Mouse (Mus musculus): ENCODE results near the gene Znhit1. TPM values are rescaled to one million over a fixed set of nuclear protein-coding genes. Genes with fewer than 3 reads are reported as not detected.
"Not testable (repeated sequence)": the region's sequence is repeated elsewhere in the genome, so short reads cannot be mapped to it uniquely, and the experiment has no call there.

The Znhit1 gene
- polyA plus RNA-seq, 1 experiment from 2014 or later, result 94.3 TPM

GRCm38 (mm10) chr5:136949551-136950336, 38.1 kb downstream of the Znhit1 start:
- H3K27ac ChIP-seq; H3K4me1 ChIP-seq; H3K4me2 ChIP-seq; H3K4me3 ChIP-seq (replicated peaks); H3K9me3 ChIP-seq; H3K36me3 ChIP-seq; H3K27me3 ChIP-seq (replicated peaks); ATAC-seq (ENCODE audit: insufficient read depth, low FRiP score, low read depth); H3K9ac ChIP-seq: not testable (repeated sequence)
- WGBS, result 82% methylated on average over 14 of the region's 14 CpGs

- H3K4me2 ChIP-seq, result no peak overlapping the region
- no peaks in the 10 kb centered on the region for H3K9me3 ChIP-seq
- no peaks in the 10 kb centered on the region for H3K27me3 ChIP-seq (replicated peaks)
- H3K36me3 ChIP-seq, result no peaks in the 10 kb centered on the region
- no peak overlapping the region for H3K27ac ChIP-seq
- H3K4me1 ChIP-seq, result no peaks in the 10 kb centered on the region
- H3K4me3 ChIP-seq (replicated peaks), result no peak overlapping the region
- ATAC-seq (ENCODE audit: insufficient read depth, low FRiP score, low read depth), result no peak
- no peak overlapping the region for H3K9ac ChIP-seq
Observed at GRCm38 (mm10) chr5:136947874-136948273, 39.9 kb downstream of the Znhit1 start.

GRCm38 (mm10) chr5:136945084-136945483, 42.7 kb downstream of the Znhit1 start:
- H3K4me3 ChIP-seq (replicated peaks), result no peak overlapping the region
- no peaks in the 10 kb centered on the region for H3K36me3 ChIP-seq
- H3K4me2 ChIP-seq, result no peak overlapping the region
- no peaks in the 10 kb centered on the region for H3K27me3 ChIP-seq (replicated peaks)
- no peak overlapping the region for H3K27ac ChIP-seq
- ATAC-seq (ENCODE audit: insufficient read depth, low FRiP score, low read depth), result no peak
- H3K4me1 ChIP-seq, result no peaks in the 10 kb centered on the region
- no peak overlapping the region for H3K9ac ChIP-seq
- WGBS, result 77% methylated on average over 12 of the region's 12 CpGs
- no peaks in the 10 kb centered on the region for H3K9me3 ChIP-seq

DNA sequence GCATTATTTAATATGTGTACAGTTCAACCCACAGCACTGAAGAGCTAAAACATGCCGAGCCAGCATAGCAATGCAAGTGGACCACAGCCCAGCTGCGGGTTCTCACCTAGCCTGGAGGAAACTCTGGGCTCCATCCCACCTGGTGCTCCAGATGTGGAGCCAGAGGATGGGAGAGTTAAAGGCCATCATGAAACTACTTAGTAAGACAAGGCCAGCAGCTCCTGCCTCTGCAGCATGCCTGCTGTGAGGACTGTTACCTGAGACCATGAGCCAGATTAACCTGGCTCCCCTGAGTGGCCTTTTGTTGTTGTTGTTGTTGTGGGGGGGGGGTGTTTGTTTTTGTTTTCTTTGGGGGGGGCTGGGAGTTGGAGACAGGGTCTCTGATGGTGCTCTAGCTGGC, 44.4 kb downstream of the Znhit1 start:
- Histone ChIP-seq H3K9me3 (no peaks in the 10 kb centered on the region), H3K9ac (no peak overlapping the region), H3K27ac (no peak overlapping the region), H3K36me3 (no peaks in the 10 kb centered on the region), H3K4me3 (replicated peaks) (no peak overlapping the region), H3K27me3 (replicated peaks) (no peaks in the 10 kb centered on the region), H3K4me2 (no peak overlapping the region), H3K4me1 (no peaks in the 10 kb centered on the region)
- ATAC-seq (ENCODE audit: insufficient read depth, low FRiP score, low read depth), result no peak
- WGBS, result 70% methylated on average over 2 of the region's 2 CpGs

- Histone ChIP-seq H3K9me3 (no peaks in the 10 kb centered on the region), H3K4me1 (no peaks in the 10 kb centered on the region), H3K4me3 (replicated peaks) (no peak overlapping the region), H3K27ac (no peak overlapping the region), H3K4me2 (no peak overlapping the region), H3K9ac (no peak overlapping the region), H3K36me3 (no peaks in the 10 kb centered on the region), H3K27me3 (replicated peaks) (no peaks in the 10 kb centered on the region)
- WGBS, result 56% methylated on average over 3 of the region's 3 CpGs
- ATAC-seq (ENCODE audit: insufficient read depth, low FRiP score, low read depth), result no peak
Observed at GRCm38 (mm10) chr5:136942781-136943180, 45.0 kb downstream of the Znhit1 start.

- H3K36me3 ChIP-seq, result no peaks in the 10 kb centered on the region
- H3K27ac ChIP-seq, result no peak overlapping the region
- H3K4me3 ChIP-seq (replicated peaks), result no peak overlapping the region
- no peak overlapping the region for H3K4me2 ChIP-seq
- no peak overlapping the region for H3K9ac ChIP-seq
- 85% methylated on average over 12 of the region's 12 CpGs for WGBS
- H3K4me1 ChIP-seq, result no peaks in the 10 kb centered on the region
- no peaks in the 10 kb centered on the region for H3K9me3 ChIP-seq
- no peaks in the 10 kb centered on the region for H3K27me3 ChIP-seq (replicated peaks)
- ATAC-seq (ENCODE audit: insufficient read depth, low FRiP score, low read depth), result no peak
Observed at GRCm38 (mm10) chr5:136940845-136941560, 46.8 kb downstream of the Znhit1 start.

DNA sequence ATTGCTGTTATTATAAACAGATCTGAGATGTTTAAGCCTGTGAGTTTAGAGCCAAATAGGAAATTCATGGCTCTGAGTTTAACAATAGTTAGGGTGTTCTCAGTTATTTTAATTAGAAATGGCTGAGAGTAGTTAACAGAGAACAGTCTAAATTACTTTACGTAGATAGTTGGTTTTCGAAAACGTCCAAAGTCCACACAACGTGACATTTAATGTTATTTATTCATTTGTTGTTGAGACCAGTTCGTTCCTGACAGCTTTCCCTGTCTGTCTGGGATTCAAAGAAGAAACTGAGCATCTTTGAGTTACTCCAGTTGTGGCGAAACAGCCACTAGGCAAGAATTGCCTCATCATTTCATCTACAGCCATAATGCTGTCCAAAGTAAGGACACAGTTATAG, 47.8 kb downstream of the Znhit1 start:
- 67% methylated on average over 6 of the region's 6 CpGs for WGBS
- not testable (repeated sequence) for H3K27me3 ChIP-seq (replicated peaks); H3K4me3 ChIP-seq (replicated peaks); H3K9me3 ChIP-seq; H3K4me1 ChIP-seq; H3K9ac ChIP-seq; H3K36me3 ChIP-seq; H3K27ac ChIP-seq; H3K4me2 ChIP-seq; ATAC-seq (ENCODE audit: insufficient read depth, low FRiP score, low read depth)

- WGBS, result 62% methylated on average over 7 of the region's 7 CpGs
- Histone ChIP-seq H3K27ac (no peak overlapping the region), H3K27me3 (replicated peaks) (no peaks in the 10 kb centered on the region), H3K4me2 (no peak overlapping the region), H3K4me3 (replicated peaks) (no peak overlapping the region), H3K9me3 (no peaks in the 10 kb centered on the region), H3K9ac (no peak overlapping the region), H3K36me3 (no peaks in the 10 kb centered on the region), H3K4me1 (no peaks in the 10 kb centered on the region)
- ATAC-seq (ENCODE audit: insufficient read depth, low FRiP score, low read depth), result no peak
Observed at GRCm38 (mm10) chr5:136939284-136939683, 48.5 kb downstream of the Znhit1 start.

- no peak for ATAC-seq (ENCODE audit: insufficient read depth, low FRiP score, low read depth)
- 86% methylated on average over 5 of the region's 5 CpGs for WGBS
- no peaks in the 10 kb centered on the region for H3K36me3 ChIP-seq
Observed at GRCm38 (mm10) chr5:136937621-136938020, 50.2 kb downstream of the Znhit1 start.

GRCm38 (mm10) chr5:136936750-136937149, 51.1 kb downstream of the Znhit1 start:
- Histone ChIP-seq H3K9me3 (no peaks in the 10 kb centered on the region), H3K9ac (no peak overlapping the region), H3K4me2 (no peak overlapping the region), H3K36me3 (no peaks in the 10 kb centered on the region), H3K4me3 (replicated peaks) (no peak overlapping the region), H3K27ac (no peak overlapping the region), H3K27me3 (replicated peaks) (no peaks in the 10 kb centered on the region), H3K4me1 (no peaks in the 10 kb centered on the region)
- WGBS, result 79% methylated on average over 6 of the region's 6 CpGs
- ATAC-seq (ENCODE audit: insufficient read depth, low FRiP score, low read depth), result no peak

More at GRCm38 (mm10) chr5:136937621-136938020, 50.2 kb downstream of the Znhit1 start:
- Histone ChIP-seq H3K27me3 (replicated peaks) (no peaks in the 10 kb centered on the region), H3K4me2 (no peak overlapping the region), H3K4me1 (no peaks in the 10 kb centered on the region), H3K9me3 (no peaks in the 10 kb centered on the region), H3K27ac (no peak overlapping the region), H3K4me3 (replicated peaks) (no peak overlapping the region), H3K9ac (no peak overlapping the region)

GRCm38 (mm10) chr5:136935905-136936695, 51.7 kb downstream of the Znhit1 start:
- H3K4me2 ChIP-seq, result no peak overlapping the region
- H3K36me3 ChIP-seq, result no peaks in the 10 kb centered on the region
- no peak overlapping the region for H3K4me3 ChIP-seq (replicated peaks)
- 66% methylated on average over 7 of the region's 7 CpGs for WGBS
- H3K9me3 ChIP-seq, result no peaks in the 10 kb centered on the region
- no peaks in the 10 kb centered on the region for H3K4me1 ChIP-seq
- H3K27ac ChIP-seq, result no peak overlapping the region
- H3K9ac ChIP-seq, result no peak overlapping the region
- H3K27me3 ChIP-seq (replicated peaks), result no peaks in the 10 kb centered on the region
- no peak for ATAC-seq (ENCODE audit: insufficient read depth, low FRiP score, low read depth)

DNA sequence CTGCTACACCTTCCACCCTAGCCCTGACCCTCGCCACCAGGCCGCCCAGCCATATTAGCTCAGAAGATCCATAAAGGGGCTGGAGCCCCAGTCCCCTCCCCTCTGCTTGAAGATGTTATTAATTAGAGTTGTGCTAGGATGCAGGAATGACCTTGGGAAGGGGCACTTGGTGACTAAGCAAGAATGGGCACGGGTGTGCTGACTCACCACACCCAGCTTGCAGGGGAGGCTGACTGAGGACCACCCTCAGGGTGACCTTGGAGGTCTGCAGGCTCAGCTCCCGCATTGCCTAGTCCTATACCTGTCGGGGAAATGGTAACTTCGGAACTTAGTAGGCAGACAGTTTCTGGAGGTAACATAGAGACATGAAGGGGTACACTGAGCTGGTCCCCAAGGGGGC, 53.9 kb downstream of the Znhit1 start:
- H3K27ac ChIP-seq, result no peak overlapping the region
- H3K4me1 ChIP-seq, result no peaks in the 10 kb centered on the region
- no peak overlapping the region for H3K4me2 ChIP-seq
- 81% methylated on average over 6 of the region's 6 CpGs for WGBS
- H3K36me3 ChIP-seq, result no peaks in the 10 kb centered on the region
- no peak overlapping the region for H3K4me3 ChIP-seq (replicated peaks)
- no peak for ATAC-seq (ENCODE audit: insufficient read depth, low FRiP score, low read depth)
- no peaks in the 10 kb centered on the region for H3K9me3 ChIP-seq
- no peak overlapping the region for H3K9ac ChIP-seq
- H3K27me3 ChIP-seq (replicated peaks), result no peaks in the 10 kb centered on the region

All from stomach, embryonic 15.5 days (tissue).